Mouse (Mus musculus): ENCODE data around the gene Pcdh20. TPM values are rescaled to one million over a fixed set of nuclear protein-coding genes. Genes with fewer than 3 reads are reported as not detected.

Gene Pcdh20
- total and polyA plus RNA-seq, 2 experiments from 2014 or later: 5.5 to 12.6 TPM

DNA sequence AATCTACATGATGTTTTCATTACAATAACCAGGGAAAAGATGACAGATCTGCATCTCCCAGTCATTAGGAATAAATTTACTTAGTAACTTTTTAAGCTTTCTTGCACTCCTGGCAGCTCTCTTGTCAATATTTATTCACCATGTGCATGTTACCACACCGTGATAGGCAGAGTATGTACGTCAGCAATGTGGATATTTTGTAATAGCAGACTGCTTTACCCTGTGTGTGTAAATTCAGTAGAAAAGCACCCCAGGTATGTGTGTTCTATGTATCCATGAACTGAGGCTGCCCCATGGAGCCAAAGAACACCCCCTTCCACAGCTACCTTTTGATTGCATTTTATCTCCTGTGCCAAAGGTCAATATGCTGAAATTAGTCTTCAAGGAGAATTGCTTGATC is 7.8 kb downstream of the Pcdh20 start:
- no peak for TF ChIP-seq CTCF (IDR thresholded peaks at IDR 0.05)

DNA sequence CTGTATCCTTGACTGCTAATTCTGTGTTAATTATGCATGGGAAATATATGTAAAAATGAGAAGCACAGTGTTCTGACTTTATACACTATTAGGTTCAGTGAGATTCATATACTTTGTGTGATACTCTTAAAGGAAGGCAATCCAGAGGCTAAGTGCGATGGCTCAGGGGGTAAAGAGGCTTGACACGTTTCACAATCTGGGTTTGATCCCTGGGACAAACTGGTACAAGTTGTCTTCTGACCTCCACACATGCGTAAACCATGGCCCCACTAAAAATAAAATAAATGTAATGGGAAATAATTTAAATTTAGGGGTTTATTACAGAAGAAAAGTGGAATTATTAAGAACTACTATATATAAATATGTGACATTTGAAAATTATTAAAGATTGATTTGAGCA is 8.3 kb downstream of the Pcdh20 start:
- no peak for DNase-seq (ENCODE audit: low spot score)
- no peak for ATAC-seq (ENCODE audit: low FRiP score)
- H3K9me3 ChIP-seq (ENCODE audit: low read length): no peaks in the 10 kb centered on the region
- H3K27ac ChIP-seq (ENCODE audit: low read depth, low read length): no peak overlapping the region
- no peak overlapping the region for H3K9ac ChIP-seq (replicated peaks; ENCODE audit: low read length, poor library complexity, severe bottlenecking)
- no peaks in the 10 kb centered on the region for H3K27me3 ChIP-seq (ENCODE audit: insufficient read depth, low read length)
- no peaks in the 10 kb centered on the region for H3K4me1 ChIP-seq (ENCODE audit: insufficient read depth, low read length)
- no peak for TF ChIP-seq CTCF (IDR thresholded peaks at IDR 0.05)
- H3K36me3 ChIP-seq (ENCODE audit: insufficient read depth, low read length): no peaks in the 10 kb centered on the region
- no peak overlapping the region for H3K4me3 ChIP-seq (ENCODE audit: low read depth, low read length)
- 83% methylated on average over 3 of the region's 3 CpGs for WGBS
- no peak overlapping the region for H3K4me2 ChIP-seq (ENCODE audit: low read depth, low read length, poor library complexity, severe bottlenecking)

More for the DNA sequence above, 7.8 kb downstream of the Pcdh20 start:
- 68% methylated on average over 2 of the region's 2 CpGs for WGBS
- H3K36me3 ChIP-seq (ENCODE audit: insufficient read depth, low read length): no peaks in the 10 kb centered on the region
- H3K27me3 ChIP-seq (ENCODE audit: insufficient read depth, low read length): no peaks in the 10 kb centered on the region
- no peak overlapping the region for H3K4me2 ChIP-seq (ENCODE audit: low read depth, low read length, poor library complexity, severe bottlenecking)
- no peaks in the 10 kb centered on the region for H3K9me3 ChIP-seq (ENCODE audit: low read length)
- no peak overlapping the region for H3K9ac ChIP-seq (replicated peaks; ENCODE audit: low read length, poor library complexity, severe bottlenecking)
- ATAC-seq (ENCODE audit: low FRiP score) (no peak), DNase-seq (ENCODE audit: low spot score) (no peak)
- no peak overlapping the region for H3K4me3 ChIP-seq (ENCODE audit: low read depth, low read length)
- H3K27ac ChIP-seq (ENCODE audit: low read depth, low read length): no peak overlapping the region
- no peaks in the 10 kb centered on the region for H3K4me1 ChIP-seq (ENCODE audit: insufficient read depth, low read length)

DNA sequence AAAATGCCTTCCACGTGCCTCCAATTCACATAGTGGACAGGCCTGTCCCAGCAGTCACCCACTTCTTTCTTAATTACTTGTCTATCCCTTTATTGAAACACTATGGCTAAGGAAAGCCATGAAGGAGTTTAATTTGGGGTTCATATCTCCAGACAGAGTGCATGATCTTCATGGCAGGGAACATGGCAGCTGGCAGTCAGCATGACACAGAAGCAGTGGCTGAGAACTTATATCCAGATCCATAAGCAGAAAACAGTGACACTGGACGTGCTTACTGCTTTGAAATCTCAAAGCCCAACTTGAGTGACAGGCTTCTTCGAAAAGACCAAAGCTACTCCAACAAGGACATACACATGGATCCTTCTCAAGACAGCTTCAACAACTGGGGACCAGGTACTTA is 10.5 kb downstream of the Pcdh20 start:
- no peak overlapping the region for H3K27ac ChIP-seq (ENCODE audit: low read depth, low read length)
- no peak for ATAC-seq (ENCODE audit: low FRiP score)
- DNase-seq (ENCODE audit: low spot score): no peak
- H3K4me2 ChIP-seq (ENCODE audit: low read depth, low read length, poor library complexity, severe bottlenecking): no peak overlapping the region
- H3K4me1 ChIP-seq (ENCODE audit: insufficient read depth, low read length): no peaks in the 10 kb centered on the region
- WGBS: 83% methylated on average over 3 of the region's 3 CpGs
- H3K9ac ChIP-seq (replicated peaks; ENCODE audit: low read length, poor library complexity, severe bottlenecking): no peak overlapping the region
- TF ChIP-seq CTCF (IDR thresholded peaks at IDR 0.05): no peak
- H3K4me3 ChIP-seq (ENCODE audit: low read depth, low read length): no peak overlapping the region
- no peaks in the 10 kb centered on the region for H3K9me3 ChIP-seq (ENCODE audit: low read length)
- no peaks in the 10 kb centered on the region for H3K27me3 ChIP-seq (ENCODE audit: insufficient read depth, low read length)
- H3K36me3 ChIP-seq (ENCODE audit: insufficient read depth, low read length): no peaks in the 10 kb centered on the region

DNA sequence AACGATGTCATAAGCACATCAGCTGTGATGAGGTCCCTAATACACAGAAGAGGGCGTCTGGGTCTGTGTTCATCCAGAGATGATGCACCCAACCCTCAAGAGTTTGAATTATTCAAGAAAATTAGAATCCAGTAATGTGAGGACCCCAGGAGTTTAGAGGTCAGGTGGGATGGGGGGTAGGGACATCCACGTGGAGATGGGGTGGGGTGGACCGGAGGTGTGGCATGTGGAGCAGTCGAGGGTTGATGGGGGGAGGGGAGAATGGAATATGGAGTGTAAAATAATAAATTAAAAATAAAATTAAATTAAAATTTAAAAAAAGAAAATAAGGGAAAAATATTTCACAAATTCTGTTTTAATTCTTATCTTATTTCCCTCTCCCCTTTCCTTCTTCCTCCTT is 27.9 kb downstream of the Pcdh20 start:
- ATAC-seq (ENCODE audit: low FRiP score) (no peak), DNase-seq (ENCODE audit: low spot score) (no peak)
- Histone ChIP-seq H3K4me1 (ENCODE audit: insufficient read depth, low read length) (no peaks in the 10 kb centered on the region), H3K4me2 (ENCODE audit: low read depth, low read length, poor library complexity, severe bottlenecking) (no peak overlapping the region), H3K9me3 (ENCODE audit: low read length) (no peaks in the 10 kb centered on the region), H3K27ac (ENCODE audit: low read depth, low read length) (no peak overlapping the region), H3K4me3 (ENCODE audit: low read depth, low read length) (no peak overlapping the region), H3K27me3 (ENCODE audit: insufficient read depth, low read length) (no peaks in the 10 kb centered on the region), H3K36me3 (ENCODE audit: insufficient read depth, low read length) (no peaks in the 10 kb centered on the region), H3K9ac (replicated peaks; ENCODE audit: low read length, poor library complexity, severe bottlenecking) (no peak overlapping the region)
- no peak for TF ChIP-seq CTCF (IDR thresholded peaks at IDR 0.05)
- WGBS: 82% methylated on average over 5 of the region's 5 CpGs

DNA sequence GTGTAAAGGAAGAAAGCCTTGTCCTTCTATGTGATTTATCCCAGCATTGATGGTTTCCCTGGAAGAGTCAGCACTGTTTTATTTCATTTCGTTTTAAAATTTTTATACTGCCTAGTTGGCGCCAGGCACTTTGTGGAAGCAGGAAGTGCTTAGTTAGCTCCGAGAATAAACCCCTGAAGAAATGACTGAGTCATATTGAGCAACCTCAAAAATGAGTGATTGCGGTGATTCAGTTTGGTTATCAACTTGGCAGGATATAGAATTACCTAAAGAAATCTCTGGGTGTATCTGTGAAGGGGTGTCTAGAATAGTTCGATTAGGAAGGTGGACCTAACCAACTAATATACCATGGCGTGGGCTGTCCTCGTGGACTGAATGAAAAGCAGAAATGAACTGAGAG is 41.8 kb downstream of the Pcdh20 start:
- Histone ChIP-seq H3K9me3 (ENCODE audit: low read length) (no peaks in the 10 kb centered on the region), H3K4me3 (ENCODE audit: low read depth, low read length) (no peak overlapping the region), H3K4me1 (ENCODE audit: insufficient read depth, low read length) (no peaks in the 10 kb centered on the region), H3K9ac (replicated peaks; ENCODE audit: low read length, poor library complexity, severe bottlenecking) (no peak overlapping the region), H3K27ac (ENCODE audit: low read depth, low read length) (no peak overlapping the region), H3K27me3 (ENCODE audit: insufficient read depth, low read length) (no peaks in the 10 kb centered on the region), H3K36me3 (ENCODE audit: insufficient read depth, low read length) (no peaks in the 10 kb centered on the region), H3K4me2 (ENCODE audit: low read depth, low read length, poor library complexity, severe bottlenecking) (no peak overlapping the region)
- ATAC-seq (ENCODE audit: low FRiP score): no peak
- TF ChIP-seq CTCF (IDR thresholded peaks at IDR 0.05): no peak
- 96% methylated on average over 7 of the region's 7 CpGs for WGBS
- no peak for DNase-seq (ENCODE audit: low spot score)

DNA sequence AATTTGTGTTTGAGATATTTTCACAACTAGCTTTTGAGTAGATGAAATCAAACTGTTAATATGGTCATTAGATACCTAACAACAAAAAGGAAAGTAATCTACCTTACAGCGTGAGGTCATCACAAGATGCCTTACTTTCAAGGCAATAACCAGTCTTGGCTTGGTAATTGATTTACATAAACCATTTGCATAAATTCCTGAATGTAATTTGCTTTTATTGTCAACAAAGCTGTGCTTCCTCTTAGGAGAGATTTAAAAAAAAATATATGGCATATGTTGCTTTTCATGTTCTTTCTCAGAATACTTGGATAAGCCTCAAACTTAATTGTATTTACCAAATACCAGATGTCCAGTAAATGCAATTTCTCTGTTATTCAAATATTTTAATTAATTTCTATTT is 43.8 kb downstream of the Pcdh20 start:
- Histone ChIP-seq H3K27me3 (ENCODE audit: insufficient read depth, low read length) (no peaks in the 10 kb centered on the region), H3K9ac (replicated peaks; ENCODE audit: low read length, poor library complexity, severe bottlenecking) (no peak overlapping the region), H3K4me1 (ENCODE audit: insufficient read depth, low read length) (no peaks in the 10 kb centered on the region), H3K4me3 (ENCODE audit: low read depth, low read length) (no peak overlapping the region), H3K4me2 (ENCODE audit: low read depth, low read length, poor library complexity, severe bottlenecking) (no peak overlapping the region), H3K9me3 (ENCODE audit: low read length) (no peaks in the 10 kb centered on the region), H3K27ac (ENCODE audit: low read depth, low read length) (no peak overlapping the region), H3K36me3 (ENCODE audit: insufficient read depth, low read length) (no peaks in the 10 kb centered on the region)
- TF ChIP-seq CTCF (IDR thresholded peaks at IDR 0.05): no peak
- no peak for DNase-seq (ENCODE audit: low spot score)
- no peak for ATAC-seq (ENCODE audit: low FRiP score)
- WGBS: 78% methylated on average over 1 of the region's 1 CpGs
